Mouse (Mus musculus) cortical plate, adult 2 months (tissue): Measurements from ENCODE around the gene Cd5l. TPM values are rescaled to one million over a fixed set of nuclear protein-coding genes. Genes with fewer than 3 reads are reported as not detected.
"Not testable (repeated sequence)": the region's sequence is repeated elsewhere in the genome, so short reads cannot be mapped to it uniquely, and the experiment has no call there.

Experiments used
- H3K27ac ChIP-seq: fragments of 200-500 bp; 2 replicates; pipeline ENCODE4 v1.5.1; 2012; ENCODE audit warnings: low read length, control low read depth, inconsistent platforms; ENCODE audit not compliant: insufficient read depth
- H3K4me1 ChIP-seq: fragments of 200-500 bp; 2 replicates; pipeline ENCODE4 v1.6.1; 2011; ENCODE audit warnings: low read length; ENCODE audit not compliant: control insufficient read depth, insufficient read depth
- H3K4me3 ChIP-seq: fragments of 200-500 bp; 2 replicates; pipeline ENCODE4 v1.5.1; 2011; ENCODE audit warnings: mild to moderate bottlenecking, low read length, control low read depth; ENCODE audit not compliant: insufficient read depth
- CTCF ChIP-seq: fragments of 200-500 bp; IDR thresholded peaks from 2 replicates; pipeline ENCODE4 v1.5.1; 2011; ENCODE audit warnings: mild to moderate bottlenecking, control low read depth, low read length; ENCODE audit not compliant: insufficient read depth; ENCODE audit errors: extremely low read depth
- POLR2A ChIP-seq: fragments of 200-500 bp; IDR thresholded peaks from 2 replicates; pipeline ENCODE4 v1.6.1; 2011; ENCODE audit warnings: mild to moderate bottlenecking, low read length, control low read depth; ENCODE audit not compliant: insufficient read depth; ENCODE audit errors: extremely low read depth
- polyA plus RNA-seq: library from polyadenylated mRNA; depleted of rRNA; stranded (reverse); fragments of >200 nt; gene quantifications from 2 replicates; pipeline ENCODE4 v1.2.3, GENCODE M21; 2012

Gene Cd5l
- polyA plus RNA-seq, 1 experiment: not detected

GRCm38 (mm10) chr3:87376195-87377165 is 18.8 kb downstream of the Cd5l start, which contains the start of gene Fcrl1:
Fcrl1 (plus strand) TSS chr3:87376387.
- TF ChIP-seq POLR2A (no peak), CTCF (no peak)
- no peaks in the 10 kb centered on the region for H3K4me1 ChIP-seq
- no peak within 1 kb of the TSS for H3K27ac ChIP-seq
- no peak within 1 kb of the TSS for H3K4me3 ChIP-seq

DNA sequence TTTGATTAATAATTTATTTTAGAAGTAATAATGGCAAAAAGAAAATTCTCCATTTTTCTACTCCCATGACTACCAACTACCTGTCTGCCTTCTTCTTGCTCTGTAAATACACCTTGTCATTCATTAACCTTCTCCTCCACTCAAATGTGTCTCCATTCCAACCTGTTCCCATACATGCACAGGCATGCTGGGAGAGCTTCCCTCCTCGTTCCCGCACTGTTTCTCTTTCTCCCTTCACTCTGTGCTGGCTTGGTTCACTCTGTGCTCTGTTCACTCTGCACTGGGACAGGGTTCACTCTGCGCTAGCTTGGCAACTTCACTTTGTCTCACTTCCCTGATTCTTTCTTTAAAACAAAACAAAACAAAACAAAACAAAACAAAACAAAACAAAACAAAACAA is 19.5 kb downstream of the Cd5l start:
- H3K4me3 ChIP-seq: no peak overlapping the region
- H3K4me1 ChIP-seq: no peaks in the 10 kb centered on the region
- no peak overlapping the region for H3K27ac ChIP-seq
- TF ChIP-seq CTCF (no peak), POLR2A (no peak)

- no peak overlapping the region for H3K27ac ChIP-seq
- H3K4me1 ChIP-seq: no peaks in the 10 kb centered on the region
- TF ChIP-seq POLR2A: no peak
- TF ChIP-seq CTCF: no peak
- no peak overlapping the region for H3K4me3 ChIP-seq
Observed at GRCm38 (mm10) chr3:87377719-87378118, 20.0 kb downstream of the Cd5l start.

- H3K4me1 ChIP-seq: not testable (repeated sequence)
Observed at GRCm38 (mm10) chr3:87379641-87380315, 22.1 kb downstream of the Cd5l start.

DNA sequence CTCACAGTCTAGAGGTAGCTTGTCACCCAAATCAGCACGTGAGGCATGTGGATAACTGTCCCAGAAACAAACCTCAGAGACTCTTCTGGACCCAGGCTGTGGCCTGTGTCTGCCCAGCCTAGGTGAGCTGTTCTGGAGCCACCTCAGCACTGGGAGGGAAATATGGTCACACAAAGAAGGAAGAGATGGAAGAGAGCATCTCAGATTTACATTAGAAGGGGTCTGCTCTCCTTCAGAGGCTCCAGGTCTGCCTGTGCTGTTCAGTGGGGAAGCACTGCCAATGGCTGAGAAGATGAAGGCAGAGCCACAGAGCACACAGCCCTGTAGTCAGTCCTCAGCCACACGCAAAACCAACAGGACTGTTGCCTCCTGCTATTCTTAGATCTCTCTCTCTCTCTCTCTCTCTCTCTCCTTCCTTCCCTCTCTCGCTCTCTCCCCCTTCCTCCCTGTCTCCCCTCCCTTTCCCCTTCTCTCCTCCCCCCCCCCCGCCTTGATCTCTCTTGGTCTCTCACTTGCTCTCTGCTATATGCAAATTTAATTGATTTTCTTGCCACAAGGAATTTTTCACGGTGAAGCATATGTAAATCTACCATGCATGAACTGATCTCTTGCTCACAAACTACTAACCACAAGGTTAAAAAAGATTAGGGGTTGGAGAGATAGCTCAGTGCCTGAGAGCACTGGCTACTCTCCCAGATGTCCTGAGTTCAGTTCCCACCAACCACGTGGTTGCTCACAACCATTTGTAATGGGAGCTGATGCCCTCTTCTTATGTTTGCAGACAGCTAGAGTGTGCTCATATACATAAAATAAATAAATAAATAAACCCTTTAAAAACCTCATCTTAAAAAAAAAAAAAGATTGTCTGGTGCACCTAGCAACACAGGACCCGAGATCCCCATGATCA is 24.4 kb downstream of the Cd5l start:
- no peak for TF ChIP-seq POLR2A
- TF ChIP-seq CTCF: no peak
- H3K4me1 ChIP-seq: no peaks in the 10 kb centered on the region
- no peak overlapping the region for H3K4me3 ChIP-seq
- H3K27ac ChIP-seq: no peak overlapping the region

More at GRCm38 (mm10) chr3:87379641-87380315, 22.1 kb downstream of the Cd5l start:
- H3K27ac ChIP-seq, H3K4me3 ChIP-seq: not testable (repeated sequence)

DNA sequence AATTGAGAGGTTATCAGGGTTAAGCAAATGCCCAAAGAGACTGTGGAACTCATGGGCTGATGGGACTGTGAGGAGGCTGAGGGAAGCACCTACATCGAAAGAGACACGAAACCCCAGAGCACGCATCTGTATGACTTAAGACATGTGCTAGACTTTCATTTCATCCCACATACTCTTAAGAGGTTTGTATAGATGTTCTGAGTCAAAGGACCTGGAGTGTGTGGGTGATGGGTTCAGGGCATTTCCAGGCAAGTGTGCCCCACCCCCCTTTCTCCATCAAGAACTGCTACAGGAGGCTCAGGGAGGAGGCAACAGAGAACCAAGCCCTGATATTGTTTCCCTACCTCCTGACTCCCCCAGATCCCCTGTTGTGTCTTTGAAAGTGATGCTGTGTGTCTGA is 25.6 kb downstream of the Cd5l start:
- Histone ChIP-seq H3K4me1 (no peaks in the 10 kb centered on the region), H3K4me3 (no peak overlapping the region), H3K27ac (no peak overlapping the region)
- TF ChIP-seq CTCF (no peak), POLR2A (no peak)

DNA sequence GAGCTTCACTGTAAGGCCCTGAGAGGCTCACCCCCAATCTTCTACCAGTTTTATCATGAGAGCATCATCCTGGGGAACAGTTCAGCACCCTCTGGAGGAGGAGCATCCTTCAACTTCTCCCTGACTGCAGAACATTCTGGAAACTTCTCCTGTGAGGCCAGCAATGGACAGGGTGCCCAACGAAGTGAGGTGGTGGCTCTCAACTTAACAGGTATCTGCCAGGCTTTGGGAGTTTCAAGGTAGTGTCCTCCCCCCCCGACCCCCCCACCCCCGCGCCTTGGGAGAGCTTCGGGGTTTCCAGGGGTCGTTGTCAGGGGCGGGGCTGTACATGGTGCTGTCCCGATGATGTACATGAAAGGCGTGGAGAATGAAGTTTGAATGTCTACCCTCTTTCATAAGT is 27.4 kb downstream of the Cd5l start:
- Histone ChIP-seq H3K4me3 (no peak overlapping the region), H3K27ac (no peak overlapping the region), H3K4me1 (no peaks in the 10 kb centered on the region)
- TF ChIP-seq POLR2A: no peak
- no peak for TF ChIP-seq CTCF

DNA sequence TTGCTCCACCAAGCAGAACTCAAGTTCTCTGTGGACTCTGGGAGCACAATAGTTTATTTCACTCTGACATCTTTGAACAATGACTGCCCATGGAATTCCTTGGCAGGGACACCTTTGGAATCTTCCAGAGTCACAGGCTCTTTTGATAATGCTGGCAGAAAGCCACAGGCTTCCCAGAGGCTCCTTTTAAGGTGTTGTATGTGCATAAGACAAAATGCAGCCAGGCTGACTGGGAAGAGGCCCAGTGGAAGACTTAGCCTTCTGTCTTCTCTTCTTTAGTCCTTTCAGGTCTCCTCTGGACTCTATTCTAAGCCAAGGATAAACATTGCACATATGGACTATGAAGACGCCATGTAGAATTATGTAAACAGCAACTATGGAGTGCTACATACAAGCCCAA is 33.3 kb downstream of the Cd5l start:
- TF ChIP-seq CTCF: no peak
- TF ChIP-seq POLR2A: no peak
- no peaks in the 10 kb centered on the region for H3K4me1 ChIP-seq
- no peak overlapping the region for H3K4me3 ChIP-seq
- H3K27ac ChIP-seq: no peak overlapping the region

- H3K27ac ChIP-seq: no peak overlapping the region
- H3K4me3 ChIP-seq: no peak overlapping the region
- TF ChIP-seq POLR2A (no peak), CTCF (no peak)
- H3K4me1 ChIP-seq: no peaks in the 10 kb centered on the region
Observed at GRCm38 (mm10) chr3:87398809-87399208, 41.1 kb downstream of the Cd5l start.
